Mouse (Mus musculus) neural tube, embryonic 13.5 days (tissue): Measurements from ENCODE around the gene Ints5. TPM values are rescaled to one million over a fixed set of nuclear protein-coding genes. Genes with fewer than 3 reads are reported as not detected.
"Not testable (repeated sequence)": the region's sequence is repeated elsewhere in the genome, so short reads cannot be mapped to it uniquely, and the experiment has no call there.

Source experiments
- ATAC-seq: fragments of 200-750 bp; cut with Nextera tagmentation; 2 replicates; pipeline ENCODE4 v1.8.0; 2017; ENCODE audit warnings: low read depth, mild to moderate bottlenecking, moderate TSS enrichment, moderate library complexity
- H3K27ac ChIP-seq: fragments of 300-500 bp; sonication (generic); replicated peaks from 2 replicates; pipeline ENCODE4 v1.5.1; 2015; ENCODE audit warnings: moderate library complexity, mild to moderate bottlenecking, inconsistent platforms
- H3K27me3 ChIP-seq: fragments of 300-500 bp; sonication (generic); 2 replicates; pipeline ENCODE4 v1.6.1; 2015; ENCODE audit warnings: mild to moderate bottlenecking, inconsistent platforms
- H3K36me3 ChIP-seq: fragments of 300-500 bp; sonication (generic); 2 replicates; pipeline ENCODE4 v1.6.1; 2015; ENCODE audit warnings: mild to moderate bottlenecking, inconsistent platforms
- H3K4me1 ChIP-seq: fragments of 300-500 bp; sonication (generic); replicated peaks from 2 replicates; pipeline ENCODE4 v1.6.1; 2015; ENCODE audit warnings: inconsistent platforms
- H3K4me2 ChIP-seq: fragments of 300-500 bp; sonication (generic); 2 replicates; pipeline ENCODE4 v1.6.1; 2015; ENCODE audit warnings: inconsistent platforms, mild to moderate bottlenecking, moderate library complexity
- H3K4me3 ChIP-seq: fragments of 300-500 bp; sonication (generic); 2 replicates; pipeline ENCODE4 v1.5.1; 2015; ENCODE audit warnings: mild to moderate bottlenecking, inconsistent platforms
- H3K9ac ChIP-seq: fragments of 300-500 bp; sonication (generic); 2 replicates; pipeline ENCODE4 v1.6.1; 2015; ENCODE audit warnings: moderate library complexity, mild to moderate bottlenecking, inconsistent platforms
- H3K9me3 ChIP-seq: fragments of 300-500 bp; sonication (generic); 2 replicates; pipeline ENCODE4 v1.6.1; 2016; ENCODE audit warnings: inconsistent platforms
- WGBS: fragments of 180-500 bp; shearing (Covaris S2); methylation state at CpG from one replicate; pipeline ENCODE4 v1.1.7; 2015; 5-methylcytosine and 5-hydroxymethylcytosine counted together
- polyA plus RNA-seq: library from polyadenylated mRNA; unstranded; fragments of >200 nt; fragmentation: Nextera tagmentation; extraction: Ambion mirVana; gene quantifications from 2 replicates; pipeline ENCODE4 v1.2.1, GENCODE M21; 2015

The Ints5 gene
- 31.7 and 36.2 TPM in 2 replicates for polyA plus RNA-seq

DNA sequence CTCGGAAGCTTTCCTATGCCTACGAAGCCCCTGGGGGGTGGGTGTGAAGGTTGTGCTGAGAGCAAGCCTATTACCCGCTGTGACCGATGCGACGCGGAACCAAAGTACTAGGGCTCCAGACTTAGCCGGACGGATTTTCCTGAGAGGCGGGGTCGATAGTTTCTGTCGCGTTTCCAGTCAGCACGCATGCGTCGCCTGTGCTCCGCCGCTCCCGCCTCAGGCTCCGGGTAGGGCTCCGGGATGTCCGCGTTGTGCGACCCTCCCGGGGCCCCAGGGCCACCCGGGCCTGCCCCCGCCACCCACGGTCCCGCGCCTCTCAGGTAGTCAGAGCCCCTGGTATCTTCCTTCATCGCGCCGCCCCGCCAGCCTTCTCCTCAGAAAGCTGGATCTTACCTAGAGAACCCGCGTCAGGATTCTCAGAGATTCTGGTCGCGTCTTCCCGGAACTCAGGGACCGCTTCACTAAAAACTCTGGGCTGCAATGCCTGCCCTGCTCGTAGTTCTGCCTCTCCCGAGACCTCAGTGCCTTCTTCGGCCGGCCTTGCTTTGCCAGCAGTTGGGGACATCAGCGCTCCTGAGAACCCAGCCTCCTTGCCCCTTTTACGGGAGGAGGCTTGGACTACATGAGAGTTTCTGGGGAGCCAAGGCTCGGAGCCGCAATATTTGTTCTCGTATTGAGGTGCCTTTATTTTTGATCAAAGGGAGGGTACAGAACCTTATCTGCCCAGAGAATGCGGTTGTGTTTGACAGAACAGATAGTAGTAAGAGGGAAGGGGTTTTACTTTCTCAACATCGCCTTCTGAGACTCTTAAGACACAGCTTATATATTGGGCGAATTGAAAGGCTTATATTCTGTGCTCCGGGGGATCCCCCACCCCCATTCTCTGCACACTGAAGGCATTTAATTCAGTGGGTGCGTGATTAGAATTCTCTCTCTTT lies at the start of gene Ints5:
Gene Ints5 (plus strand): TSS at position 177 of the 938 bp plus-strand sequence.
- H3K27me3 ChIP-seq: no peaks in the 10 kb centered on the region
- H3K9ac ChIP-seq: peak within 1 kb of the TSS; percentile 97
- H3K36me3 ChIP-seq: peaks cover 32% of the 10 kb centered on the region
- peak within 1 kb of the TSS; percentile 85 for H3K4me3 ChIP-seq
- no peaks in the 10 kb centered on the region for H3K9me3 ChIP-seq
- peak within 1 kb of the TSS; percentile 90 for H3K27ac ChIP-seq
- peak within 1 kb of the TSS; percentile 97 for H3K4me2 ChIP-seq
- ATAC-seq: peak; percentile 21
- peaks cover 42% of the 10 kb centered on the region for H3K4me1 ChIP-seq
- WGBS: 3% methylated on average over 54 of the region's 54 CpGs

GRCm38 (mm10) chr19:8844371-8845129 lies 48.3 kb upstream of the Ints5 start:
- Histone ChIP-seq H3K4me2 (no peak overlapping the region), H3K9me3 (no peaks in the 10 kb centered on the region), H3K27ac (no peak overlapping the region), H3K9ac (no peak overlapping the region), H3K36me3 (peaks cover 66% of the 10 kb centered on the region), H3K4me3 (no peak overlapping the region), H3K27me3 (no peaks in the 10 kb centered on the region), H3K4me1 (peaks cover 25% of the 10 kb centered on the region)
- ATAC-seq: no peak
- 61% methylated on average over 5 of the region's 5 CpGs for WGBS

- WGBS: 86% methylated on average over 5 of the region's 5 CpGs
- Histone ChIP-seq H3K4me2 (no peak overlapping the region), H3K36me3 (peaks cover 53% of the 10 kb centered on the region), H3K9me3 (no peaks in the 10 kb centered on the region), H3K4me3 (no peak overlapping the region), H3K27ac (no peak overlapping the region), H3K9ac (0 out of 2 replicates have a peak overlapping the region, but pooled peaks have one; percentile 0), H3K27me3 (no peaks in the 10 kb centered on the region), H3K4me1 (no peaks in the 10 kb centered on the region)
- ATAC-seq: no peak
Observed at GRCm38 (mm10) chr19:8848356-8848755, 44.4 kb upstream of the Ints5 start.

GRCm38 (mm10) chr19:8850402-8850901 lies 42.4 kb upstream of the Ints5 start, which contains the start of gene Lrrn4cl:
Gene Lrrn4cl, plus strand, starts transcription at chr19:8850768.
- no peak for ATAC-seq
- 38% methylated on average over 7 of the region's 7 CpGs for WGBS
- Histone ChIP-seq H3K27ac (no peak within 1 kb of the TSS), H3K4me1 (no peaks in the 10 kb centered on the region), H3K9ac (0 out of 2 replicates have a peak within 1 kb of the TSS, but pooled peaks have one; percentile 43), H3K36me3 (peaks cover 40% of the 10 kb centered on the region), H3K9me3 (no peaks in the 10 kb centered on the region), H3K4me2 (no peak within 1 kb of the TSS), H3K27me3 (no peaks in the 10 kb centered on the region), H3K4me3 (no peak within 1 kb of the TSS)

DNA sequence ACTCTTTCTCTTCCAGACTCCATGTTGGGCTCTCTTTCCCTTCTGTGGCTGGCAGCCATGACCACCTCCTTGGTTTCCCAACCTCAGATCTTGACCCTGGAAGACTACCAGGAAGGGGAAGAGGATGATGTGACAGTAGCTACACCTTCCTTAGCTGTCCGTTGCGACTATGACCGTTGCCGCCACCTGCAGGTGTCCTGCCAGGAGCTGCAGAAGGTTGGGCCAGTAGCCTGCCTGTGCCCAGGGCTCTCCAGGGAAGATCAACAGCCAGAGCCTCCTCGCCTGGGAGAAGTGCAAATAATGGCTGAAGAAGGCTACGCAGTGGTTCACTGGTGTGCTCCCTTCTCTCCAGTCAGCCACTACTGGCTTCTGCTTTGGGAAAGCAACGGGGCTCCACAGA lies 41.2 kb upstream of the Ints5 start:
- no peaks in the 10 kb centered on the region for H3K9me3 ChIP-seq
- 52% methylated on average over 7 of the region's 7 CpGs for WGBS
- no peak overlapping the region for H3K9ac ChIP-seq

GRCm38 (mm10) chr19:8852236-8852928 lies 40.4 kb upstream of the Ints5 start:
- Histone ChIP-seq H3K36me3 (peaks cover 20% of the 10 kb centered on the region), H3K4me3 (no peak overlapping the region), H3K27ac (no peak overlapping the region), H3K9me3 (no peaks in the 10 kb centered on the region), H3K4me1 (no peaks in the 10 kb centered on the region), H3K27me3 (no peaks in the 10 kb centered on the region; the same call in 1 of the 2 replicates), H3K4me2 (no peak overlapping the region), H3K9ac (no peak overlapping the region)
- no peak for ATAC-seq
- WGBS: 57% methylated on average over 10 of the region's 10 CpGs

More for the DNA sequence above, 41.2 kb upstream of the Ints5 start:
- ATAC-seq: no peak
- Histone ChIP-seq H3K36me3 (peaks cover 28% of the 10 kb centered on the region), H3K4me2 (no peak overlapping the region), H3K4me3 (no peak overlapping the region), H3K4me1 (no peaks in the 10 kb centered on the region), H3K27ac (no peak overlapping the region), H3K27me3 (no peaks in the 10 kb centered on the region; the same call in 1 of the 2 replicates)

DNA sequence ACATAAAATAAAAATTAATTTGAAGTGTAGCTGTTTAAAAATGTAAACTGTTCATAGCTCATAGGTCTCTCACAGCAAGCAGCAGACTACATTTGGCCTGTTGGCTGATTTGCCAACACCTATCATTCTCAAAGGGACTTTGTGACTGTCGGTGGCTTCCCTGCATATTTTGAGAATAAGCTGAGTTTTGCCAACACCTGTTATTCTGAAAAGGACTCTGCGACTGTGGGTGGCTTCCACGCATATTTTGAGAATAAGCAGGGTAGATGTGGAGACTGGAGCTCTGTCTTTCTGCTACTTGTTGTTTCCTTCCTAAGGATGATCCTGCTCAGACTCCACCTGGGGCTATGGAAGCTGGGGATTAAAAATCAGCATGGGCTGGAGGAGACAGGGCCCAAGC lies 39.7 kb upstream of the Ints5 start:
- H3K9me3 ChIP-seq: no peaks in the 10 kb centered on the region
- H3K4me2 ChIP-seq: no peak overlapping the region
- H3K27ac ChIP-seq: no peak overlapping the region
- H3K36me3 ChIP-seq: peaks cover 13% of the 10 kb centered on the region
- H3K27me3 ChIP-seq: no peaks in the 10 kb centered on the region; the same call in 1 of the 2 replicates
- H3K4me3 ChIP-seq: no peak overlapping the region
- WGBS: 83% methylated on average over 3 of the region's 3 CpGs
- no peak for ATAC-seq
- no peak overlapping the region for H3K9ac ChIP-seq
- no peaks in the 10 kb centered on the region for H3K4me1 ChIP-seq

GRCm38 (mm10) chr19:8857689-8858088 lies 35.1 kb upstream of the Ints5 start:
- WGBS: 42% methylated on average over 4 of the region's 4 CpGs

DNA sequence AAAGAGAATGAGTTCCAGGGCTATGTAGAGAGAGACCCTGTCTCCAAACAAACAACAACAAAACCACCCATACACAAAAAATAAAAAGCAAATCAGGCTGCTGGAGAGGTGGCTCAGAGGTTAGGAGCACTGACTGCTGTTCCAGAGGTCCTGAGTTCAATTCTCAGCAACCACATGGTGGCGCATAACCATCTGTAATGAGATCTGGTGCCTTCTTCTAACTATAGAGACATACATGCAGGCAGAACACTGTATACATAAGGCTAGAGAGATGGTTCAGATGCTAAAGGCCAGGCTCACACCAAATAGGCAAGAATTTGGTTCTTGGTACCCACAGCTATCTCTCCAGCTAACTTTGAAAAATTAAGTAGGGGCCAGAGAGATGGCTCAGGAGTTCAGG lies 33.8 kb upstream of the Ints5 start:
- Histone ChIP-seq H3K9ac (no peak overlapping the region), H3K27ac (no peak overlapping the region), H3K27me3 (no peaks in the 10 kb centered on the region; the same call in 1 of the 2 replicates), H3K36me3 (no peaks in the 10 kb centered on the region), H3K4me3 (no peak overlapping the region), H3K4me2 (no peak overlapping the region), H3K4me1 (no peaks in the 10 kb centered on the region), H3K9me3 (no peaks in the 10 kb centered on the region)
- WGBS: 23% methylated on average over 1 of the region's 1 CpGs
- no peak for ATAC-seq

More at GRCm38 (mm10) chr19:8857689-8858088, 35.1 kb upstream of the Ints5 start:
- no peak overlapping the region for H3K4me3 ChIP-seq
- H3K9me3 ChIP-seq: no peaks in the 10 kb centered on the region
- H3K4me2 ChIP-seq: no peak overlapping the region
- no peaks in the 10 kb centered on the region; the same call in 1 of the 2 replicates for H3K27me3 ChIP-seq
- H3K4me1 ChIP-seq: no peaks in the 10 kb centered on the region
- no peak overlapping the region for H3K27ac ChIP-seq
- no peak for ATAC-seq
- no peaks in the 10 kb centered on the region for H3K36me3 ChIP-seq
- H3K9ac ChIP-seq: no peak overlapping the region

DNA sequence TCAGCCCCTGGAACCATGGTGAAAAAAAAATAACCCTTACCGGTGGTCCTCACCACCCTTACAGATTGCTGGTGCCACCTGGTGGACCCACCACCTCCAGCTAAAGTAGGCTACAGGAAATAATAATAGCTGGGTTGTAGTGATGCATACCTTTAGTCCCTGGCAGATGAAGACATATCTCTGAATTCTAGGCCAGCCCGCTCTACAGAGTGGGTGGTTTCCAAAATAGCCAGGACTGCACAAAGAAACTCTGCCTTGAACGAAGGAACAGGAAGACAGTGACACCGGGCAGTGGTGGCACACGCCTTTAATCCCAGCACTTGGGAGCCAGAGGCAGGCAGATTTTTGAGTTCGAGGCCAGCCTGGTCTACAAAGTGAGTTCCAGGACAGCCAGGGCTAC lies 28.5 kb upstream of the Ints5 start:
- WGBS: 84% methylated on average over 6 of the region's 6 CpGs
- Histone ChIP-seq H3K9ac (no peak overlapping the region), H3K4me3 (no peak overlapping the region), H3K4me1 (no peaks in the 10 kb centered on the region), H3K27me3 (no peaks in the 10 kb centered on the region), H3K9me3 (no peaks in the 10 kb centered on the region), H3K4me2 (no peak overlapping the region), H3K36me3 (no peaks in the 10 kb centered on the region), H3K27ac (no peak overlapping the region)
- no peak for ATAC-seq

DNA sequence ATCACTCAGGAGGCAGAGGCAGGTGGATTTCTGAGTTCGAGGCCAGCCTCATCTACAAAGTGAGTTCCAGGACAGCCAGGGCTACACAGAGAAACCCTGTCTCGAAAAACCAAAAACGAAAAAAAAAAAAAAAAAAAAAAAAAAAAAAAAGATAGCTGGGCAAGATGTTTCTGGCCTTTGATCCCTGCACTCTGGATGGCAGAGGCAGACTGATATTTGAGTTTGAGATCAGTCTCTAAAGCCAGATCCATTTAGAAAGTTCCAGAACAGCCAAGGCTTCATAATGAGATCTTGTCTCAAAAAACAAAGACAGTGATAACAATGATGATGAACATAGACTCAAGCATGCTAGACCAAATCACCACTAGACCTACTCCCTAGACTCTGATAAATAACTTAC lies 22.4 kb upstream of the Ints5 start:
- H3K9ac ChIP-seq, H3K27ac ChIP-seq, H3K9me3 ChIP-seq, H3K27me3 ChIP-seq, ATAC-seq: not testable (repeated sequence)
- Histone ChIP-seq H3K4me2 (peak overlapping the region; percentile 91), H3K36me3 (peaks cover 25% of the 10 kb centered on the region), H3K4me1 (peaks cover 16% of the 10 kb centered on the region), H3K4me3 (peak overlapping the region; percentile 97; the same call in 1 of the 2 replicates)
- 70% methylated on average over 3 of the region's 3 CpGs for WGBS
